In genomic region chr4:133700905-133701368, GRCm38 (mm10) we compare ENCODE assay signal across 8 mouse cellular contexts. TPM values are rescaled to one million over a fixed set of nuclear protein-coding genes. Genes with fewer than 3 reads are reported as not detected.
DNase-seq lines count a peak whose midpoint lies in the region; ATAC-seq lines count a peak whose summit lies in the region.

No protein-coding gene starts in this region.

- no peak overlapping the region for H3K9ac ChIP-seq in kidney, embryonic 14.5 days (ENCODE audit: low read depth, low read length)
- H3K9ac ChIP-seq in neural tube, embryonic 14.5 days (replicated peaks; ENCODE audit: low read depth, low read length), result no peak overlapping the region

- H3K4me3 ChIP-seq in kidney, embryonic 14.5 days (ENCODE audit: low read length), result no peak overlapping the region
- peak overlapping the region; percentile 16 for H3K4me3 ChIP-seq in heart, embryonic 10.5 days
- no peak overlapping the region for H3K4me3 ChIP-seq in neural tube, embryonic 14.5 days (ENCODE audit: low read depth, low read length)

- H3K36me3 ChIP-seq in kidney, embryonic 14.5 days (ENCODE audit: control insufficient read depth, insufficient read depth, low read length), result peaks cover 64% of the 10 kb centered on the region
- H3K36me3 ChIP-seq in heart, embryonic 10.5 days, result peaks cover 87% of the 10 kb centered on the region
- peaks cover under 1% of the 10 kb centered on the region; the same call in 1 of the 2 replicates for H3K36me3 ChIP-seq in neural tube, embryonic 14.5 days (ENCODE audit: control insufficient read depth, insufficient read depth, low read length)

- no peak for ATAC-seq in kidney, embryonic 14.5 days (ENCODE audit: low FRiP score, low TSS enrichment)
- ATAC-seq in neural tube, embryonic 14.5 days (ENCODE audit: low read depth), result no peak
- no peak for ATAC-seq in megakaryocyte progenitor cell, adult 5-6 weeks (replicated peaks; ENCODE audit: poor library complexity)
- no peak for ATAC-seq in inflammation-experienced regulatory T-cells, adult 6 months

- H3K9me3 ChIP-seq in kidney, embryonic 14.5 days (ENCODE audit: control insufficient read depth, low read length), result no peaks in the 10 kb centered on the region
- H3K9me3 ChIP-seq in heart, embryonic 10.5 days, result no peaks in the 10 kb centered on the region
- no peaks in the 10 kb centered on the region for H3K9me3 ChIP-seq in neural tube, embryonic 14.5 days (ENCODE audit: control insufficient read depth, low read length)

- no peak overlapping the region for H3K27ac ChIP-seq in kidney, embryonic 14.5 days (ENCODE audit: low read depth, low read length)
- H3K27ac ChIP-seq in heart, embryonic 10.5 days, result peak overlapping the region; percentile 65; the same call in 1 of the 2 replicates
- peak overlapping the region; percentile 18; the same call in 1 of the 2 replicates for H3K27ac ChIP-seq in neural tube, embryonic 14.5 days (ENCODE audit: low read depth, low read length)

- WGBS in kidney, embryonic 14.5 days, result 71% methylated on average over 11 of the region's 11 CpGs
- WGBS in heart, embryonic 10.5 days, result 55% methylated on average over 11 of the region's 11 CpGs
- WGBS in neural tube, embryonic 14.5 days, result 59% methylated on average over 11 of the region's 11 CpGs

- H3K4me2 ChIP-seq in kidney, embryonic 14.5 days (replicated peaks; ENCODE audit: low read depth, low read length), result no peak overlapping the region
- H3K4me2 ChIP-seq in neural tube, embryonic 14.5 days (ENCODE audit: low read depth, low read length), result no peak overlapping the region

- no peaks in the 10 kb centered on the region for H3K27me3 ChIP-seq in kidney, embryonic 14.5 days (ENCODE audit: control insufficient read depth, insufficient read depth, low read length)
- H3K27me3 ChIP-seq in heart, embryonic 10.5 days (ENCODE audit: insufficient read depth, poor library complexity, severe bottlenecking), result no peaks in the 10 kb centered on the region
- no peaks in the 10 kb centered on the region for H3K27me3 ChIP-seq in neural tube, embryonic 14.5 days (ENCODE audit: control insufficient read depth, insufficient read depth, low read length)

- H3K4me1 ChIP-seq in kidney, embryonic 14.5 days (ENCODE audit: control insufficient read depth, insufficient read depth, low read length), result no peaks in the 10 kb centered on the region
- H3K4me1 ChIP-seq in heart, embryonic 10.5 days, result peaks cover 45% of the 10 kb centered on the region
- peaks cover 9% of the 10 kb centered on the region for H3K4me1 ChIP-seq in neural tube, embryonic 14.5 days (ENCODE audit: control insufficient read depth, insufficient read depth, low read length)

- peak; percentile 50 for DNase-seq in kidney, adult 11 months
- DNase-seq in cerebellum, adult 9-10 months, result peak; percentile 65
- peak; percentile 81 for DNase-seq in heart, embryonic 10.5 days (ENCODE audit: low spot score)
- peak; percentile 46 to 54 for DNase-seq in layer of hippocampus, postnatal 10 days (ENCODE audit: low spot score in 2 of 2)

RNA-seq across cellular contexts. Expression of gene Pigv, which starts 28.5 kb away (rescaled TPM):
- 12.6 and 16.9 TPM in 2 replicates for polyA plus RNA-seq in kidney, embryonic 14.5 days (2014; fragmentation: Nextera tagmentation; extraction: Ambion mirVana)
- 15.2 and 16.4 TPM in 2 replicates for polyA plus RNA-seq in heart, embryonic 10.5 days (2016; fragmentation: Nextera tagmentation; extraction: Ambion mirVana)
- total RNA-seq in layer of hippocampus, postnatal 10 days (2021), result 10 to 100 TPM in 1 of 2 experiments, 1 to 10 TPM in 1; 9.2 to 10.8 TPM
- polyA plus RNA-seq in neural tube, embryonic 14.5 days (2014; fragmentation: Nextera tagmentation; extraction: Ambion mirVana), result 10.9 and 13.0 TPM in 2 replicates
- 5.1 and 8.5 TPM in 2 replicates for total RNA-seq in megakaryocyte progenitor cell, adult 5-6 weeks (2015)
- 5.0 and 5.2 TPM in 2 replicates for total RNA-seq in megakaryocyte progenitor cell, adult 5-6 weeks (2017)
- polyA plus RNA-seq in inflammation-experienced regulatory T-cells, adult 6 months (2017; shearing (Covaris generic)), result 10 to 100 TPM; 10.3 to 13.8 (median 11.3) TPM

RNA-seq across cellular contexts. Expression of gene Zdhhc18, which starts 51.0 kb away (rescaled TPM):
- 3.0 and 4.2 TPM in 2 replicates for polyA plus RNA-seq in kidney, embryonic 14.5 days (2014; fragmentation: Nextera tagmentation; extraction: Ambion mirVana)
- polyA plus RNA-seq in heart, embryonic 10.5 days (2016; fragmentation: Nextera tagmentation; extraction: Ambion mirVana), result 1.6 and 2.9 TPM in 2 replicates
- 10 to 100 TPM; 34.3 to 38.8 TPM for total RNA-seq in layer of hippocampus, postnatal 10 days (2021)
- polyA plus RNA-seq in neural tube, embryonic 14.5 days (2014; fragmentation: Nextera tagmentation; extraction: Ambion mirVana), result 4.3 and 6.1 TPM in 2 replicates
- 16.2 and 27.0 TPM in 2 replicates for total RNA-seq in megakaryocyte progenitor cell, adult 5-6 weeks (2015)
- total RNA-seq in megakaryocyte progenitor cell, adult 5-6 weeks (2017), result 7.8 and 11.5 TPM in 2 replicates
- polyA plus RNA-seq in inflammation-experienced regulatory T-cells, adult 6 months (2017; shearing (Covaris generic)), result 10 to 100 TPM; 22.8 to 25.9 (median 23.1) TPM

RNA-seq across cellular contexts. Expression of gene Arid1a, which starts 55.6 kb away (rescaled TPM):
- 40.5 and 51.7 TPM in 2 replicates for polyA plus RNA-seq in kidney, embryonic 14.5 days (2014; fragmentation: Nextera tagmentation; extraction: Ambion mirVana)
- polyA plus RNA-seq in heart, embryonic 10.5 days (2016; fragmentation: Nextera tagmentation; extraction: Ambion mirVana), result 23.8 and 31.5 TPM in 2 replicates
- total RNA-seq in layer of hippocampus, postnatal 10 days (2021), result 10 to 100 TPM; 74.6 to 76.4 TPM
- polyA plus RNA-seq in neural tube, embryonic 14.5 days (2014; fragmentation: Nextera tagmentation; extraction: Ambion mirVana), result 40.6 and 45.6 TPM in 2 replicates
- 106 and 108 TPM in 2 replicates for total RNA-seq in megakaryocyte progenitor cell, adult 5-6 weeks (2015)
- 27.0 and 30.0 TPM in 2 replicates for total RNA-seq in megakaryocyte progenitor cell, adult 5-6 weeks (2017)
- 10 to 100 TPM; 56.9 to 94.8 (median 76.7) TPM for polyA plus RNA-seq in inflammation-experienced regulatory T-cells, adult 6 months (2017; shearing (Covaris generic))
